Mouse (Mus musculus): ENCODE results near the gene Matk. TPM values are rescaled to one million over a fixed set of nuclear protein-coding genes. Genes with fewer than 3 reads are reported as not detected.
A peak's percentile ranks its signal among the peaks of the same experiment; 100 is the strongest.

The Matk gene
- polyA plus RNA-seq, 1 experiment from 2014 or later: 5.6 TPM

- 86% methylated on average over 6 of the region's 6 CpGs for WGBS
- H3K4me2 ChIP-seq (replicated peaks): no peak overlapping the region
Measured at GRCm38 (mm10) chr10:81245166-81245565, 7.6 kb upstream of the Matk start.

GRCm38 (mm10) chr10:81247804-81248203 is 4.9 kb upstream of the Matk start:
- H3K4me1 ChIP-seq: peaks cover 6% of the 10 kb centered on the region
- no peak overlapping the region for H3K4me3 ChIP-seq
- H3K4me2 ChIP-seq (replicated peaks): no peak overlapping the region
- no peak overlapping the region for H3K27ac ChIP-seq
- no peak overlapping the region for H3K9ac ChIP-seq
- WGBS: 91% methylated on average over 2 of the region's 2 CpGs
- 0 out of 2 replicates have a peak, but pooled peaks cover 6% of the 10 kb centered on the region for H3K36me3 ChIP-seq
- no peak for ATAC-seq (ENCODE audit: insufficient number of reproducible peaks, insufficient read depth, low FRiP score, low TSS enrichment)
- peaks cover 43% of the 10 kb centered on the region for H3K27me3 ChIP-seq
- no peaks in the 10 kb centered on the region for H3K9me3 ChIP-seq

More at GRCm38 (mm10) chr10:81245166-81245565, 7.6 kb upstream of the Matk start:
- no peaks in the 10 kb centered on the region for H3K9me3 ChIP-seq
- 0 out of 2 replicates have a peak, but pooled peaks cover 6% of the 10 kb centered on the region for H3K36me3 ChIP-seq
- no peak overlapping the region for H3K4me3 ChIP-seq
- peaks cover 35% of the 10 kb centered on the region for H3K27me3 ChIP-seq
- no peak overlapping the region for H3K27ac ChIP-seq
- no peak overlapping the region for H3K9ac ChIP-seq
- no peak for ATAC-seq (ENCODE audit: insufficient number of reproducible peaks, insufficient read depth, low FRiP score, low TSS enrichment)
- H3K4me1 ChIP-seq: peaks cover 2% of the 10 kb centered on the region; the same call in 1 of the 2 replicates

GRCm38 (mm10) chr10:81249442-81249841 is 3.3 kb upstream of the Matk start:
- H3K4me3 ChIP-seq: no peak overlapping the region
- WGBS: 83% methylated on average over 8 of the region's 8 CpGs
- H3K4me1 ChIP-seq: peaks cover 10% of the 10 kb centered on the region
- no peak for ATAC-seq (ENCODE audit: insufficient number of reproducible peaks, insufficient read depth, low FRiP score, low TSS enrichment)
- H3K9me3 ChIP-seq: no peaks in the 10 kb centered on the region
- no peak overlapping the region for H3K4me2 ChIP-seq (replicated peaks)
- no peak overlapping the region for H3K27ac ChIP-seq
- H3K27me3 ChIP-seq: peaks cover 51% of the 10 kb centered on the region
- 0 out of 2 replicates have a peak, but pooled peaks cover 6% of the 10 kb centered on the region for H3K36me3 ChIP-seq
- H3K9ac ChIP-seq: no peak overlapping the region

- no peak overlapping the region for H3K27ac ChIP-seq
- no peaks in the 10 kb centered on the region for H3K36me3 ChIP-seq
- H3K4me3 ChIP-seq: no peak overlapping the region
- ATAC-seq (ENCODE audit: insufficient number of reproducible peaks, insufficient read depth, low FRiP score, low TSS enrichment): no peak
- no peak overlapping the region for H3K4me2 ChIP-seq (replicated peaks)
- WGBS: 50% methylated on average over 1 of the region's 1 CpGs
- H3K9me3 ChIP-seq: no peaks in the 10 kb centered on the region
- H3K27me3 ChIP-seq: peaks cover 90% of the 10 kb centered on the region
- peaks cover 21% of the 10 kb centered on the region for H3K4me1 ChIP-seq
- H3K9ac ChIP-seq: no peak overlapping the region
Measured at GRCm38 (mm10) chr10:81254886-81255285, 2.2 kb downstream of the Matk start.

- H3K9me3 ChIP-seq: no peaks in the 10 kb centered on the region
- peaks cover 20% of the 10 kb centered on the region for H3K4me1 ChIP-seq
- no peak for ATAC-seq (ENCODE audit: insufficient number of reproducible peaks, insufficient read depth, low FRiP score, low TSS enrichment)
- peaks cover 5% of the 10 kb centered on the region for H3K36me3 ChIP-seq
- peak overlapping the region; percentile 48 for H3K4me3 ChIP-seq
- no peak overlapping the region for H3K27ac ChIP-seq
- peak overlapping the region; percentile 45 for H3K9ac ChIP-seq
- peaks cover 74% of the 10 kb centered on the region for H3K27me3 ChIP-seq
- WGBS: 2% methylated on average over 62 of the region's 62 CpGs
- peak overlapping the region; percentile 75 for H3K4me2 ChIP-seq (replicated peaks)
Measured at GRCm38 (mm10) chr10:81257158-81258039, 4.7 kb downstream of the Matk start.

- ATAC-seq (ENCODE audit: insufficient number of reproducible peaks, insufficient read depth, low FRiP score, low TSS enrichment): 0 out of 2 replicates have a peak, but pooled peaks have one; percentile 18
- peaks cover 55% of the 10 kb centered on the region for H3K27me3 ChIP-seq
Measured at GRCm38 (mm10) chr10:81259225-81259884, 6.6 kb downstream of the Matk start.

GRCm38 (mm10) chr10:81261025-81261424 is 8.3 kb downstream of the Matk start:
- ATAC-seq (ENCODE audit: insufficient number of reproducible peaks, insufficient read depth, low FRiP score, low TSS enrichment): no peak
- Histone ChIP-seq H3K27ac (no peak overlapping the region), H3K4me1 (peaks cover 17% of the 10 kb centered on the region), H3K4me2 (replicated peaks) (no peak overlapping the region), H3K4me3 (no peak overlapping the region), H3K9me3 (no peaks in the 10 kb centered on the region), H3K27me3 (peaks cover 47% of the 10 kb centered on the region), H3K9ac (no peak overlapping the region), H3K36me3 (peaks cover 36% of the 10 kb centered on the region)
- WGBS: 86% methylated on average over 4 of the region's 4 CpGs

More at GRCm38 (mm10) chr10:81259225-81259884, 6.6 kb downstream of the Matk start:
- H3K9ac ChIP-seq: peak overlapping the region; percentile 3; the same call in 1 of the 2 replicates
- H3K4me3 ChIP-seq: no peak overlapping the region
- H3K4me1 ChIP-seq: peaks cover 11% of the 10 kb centered on the region; the same call in 1 of the 2 replicates
- no peaks in the 10 kb centered on the region for H3K9me3 ChIP-seq
- no peak overlapping the region for H3K27ac ChIP-seq
- H3K36me3 ChIP-seq: peaks cover 24% of the 10 kb centered on the region
- WGBS: 51% methylated on average over 21 of the region's 21 CpGs
- H3K4me2 ChIP-seq (replicated peaks): no peak overlapping the region

GRCm38 (mm10) chr10:81265540-81265939 is 12.8 kb downstream of the Matk start:
- Histone ChIP-seq H3K9me3 (no peaks in the 10 kb centered on the region), H3K36me3 (peaks cover 37% of the 10 kb centered on the region), H3K4me2 (replicated peaks) (peak overlapping the region; percentile 53), H3K4me1 (peaks cover 14% of the 10 kb centered on the region), H3K27ac (no peak overlapping the region), H3K4me3 (peak overlapping the region; percentile 61; the same call in 1 of the 2 replicates), H3K9ac (peak overlapping the region; percentile 15), H3K27me3 (peaks cover 3% of the 10 kb centered on the region; the same call in 1 of the 2 replicates)
- no peak for ATAC-seq (ENCODE audit: insufficient number of reproducible peaks, insufficient read depth, low FRiP score, low TSS enrichment)
- 94% methylated on average over 8 of the region's 8 CpGs for WGBS

- peak within 1 kb of the TSS; percentile 65 for H3K9ac ChIP-seq
- H3K4me1 ChIP-seq: peaks cover 14% of the 10 kb centered on the region
- WGBS: under 1% methylated on average over 48 of the region's 48 CpGs
- peak; percentile 91 for ATAC-seq (ENCODE audit: insufficient number of reproducible peaks, insufficient read depth, low FRiP score, low TSS enrichment)
- no peaks in the 10 kb centered on the region for H3K9me3 ChIP-seq
- peaks cover 46% of the 10 kb centered on the region for H3K36me3 ChIP-seq
- H3K27me3 ChIP-seq: no peaks in the 10 kb centered on the region
- H3K4me3 ChIP-seq: peak within 1 kb of the TSS; percentile 70
- H3K27ac ChIP-seq: peak within 1 kb of the TSS; percentile 83
- H3K4me2 ChIP-seq (replicated peaks): peak within 1 kb of the TSS; percentile 88
Measured at GRCm38 (mm10) chr10:81266211-81267105, 13.7 kb downstream of the Matk start, which contains the start of the genes Mrpl54 and Apba3. TSS of gene Mrpl54 (minus strand) at chr10:81266934. TSS of gene Apba3 (plus strand) at chr10:81266960.

- Histone ChIP-seq H3K4me2 (replicated peaks) (peak overlapping the region; percentile 88), H3K27ac (0 out of 2 replicates have a peak overlapping the region, but pooled peaks have one; percentile 46), H3K9me3 (no peaks in the 10 kb centered on the region), H3K9ac (peak overlapping the region; percentile 78), H3K4me3 (peak overlapping the region; percentile 70), H3K4me1 (peaks cover 14% of the 10 kb centered on the region), H3K36me3 (peaks cover 51% of the 10 kb centered on the region), H3K27me3 (no peaks in the 10 kb centered on the region)
- 3% methylated on average over 23 of the region's 23 CpGs for WGBS
- ATAC-seq (ENCODE audit: insufficient number of reproducible peaks, insufficient read depth, low FRiP score, low TSS enrichment): 0 out of 2 replicates have a peak, but pooled peaks have one; percentile 11
Measured at GRCm38 (mm10) chr10:81268056-81268455, 15.3 kb downstream of the Matk start.
